Mouse (Mus musculus) lung, adult 2 months (tissue): Measurements from ENCODE around the gene Natd1.

Experiments
- CTCF ChIP-seq: fragments of 200-500 bp; IDR thresholded peaks from 2 replicates; pipeline ENCODE4 v1.5.1; 2011; ENCODE audit warnings: mild to moderate bottlenecking, low read length, control low read depth; ENCODE audit not compliant: insufficient read depth
- POLR2A ChIP-seq: fragments of 200-500 bp; IDR thresholded peaks from 2 replicates; pipeline ENCODE4 v1.6.1; 2011; ENCODE audit warnings: low read depth, mild to moderate bottlenecking, control low read depth, low read length, borderline replicate concordance; ENCODE audit errors: extremely low read depth

GRCm38 (mm10) chr11:60856587-60856986 lies 58.0 kb downstream of the Natd1 start:
- TF ChIP-seq POLR2A = no peak
- no peak for TF ChIP-seq CTCF
